In the genomic region with DNA sequence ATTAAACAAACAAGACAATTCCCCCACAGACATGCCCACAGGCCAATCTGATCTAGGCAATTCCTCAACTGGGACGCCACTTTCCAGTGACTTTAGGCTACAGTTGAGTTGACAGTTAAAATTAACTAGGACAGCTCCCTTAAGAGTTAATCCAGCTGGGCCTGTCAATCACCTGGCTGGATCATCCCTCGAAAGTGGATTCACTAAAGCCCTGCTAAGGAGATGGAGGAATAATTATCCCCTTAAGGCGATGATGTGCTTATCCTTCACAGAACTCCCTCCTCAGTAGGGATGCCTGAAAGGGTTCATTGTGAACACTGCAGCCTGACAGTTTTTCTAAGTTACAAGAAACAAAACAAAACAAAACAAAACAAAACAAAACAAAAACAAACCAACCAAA, we compare ENCODE assay signal across 29 mouse cellular contexts. TPM values are rescaled to one million over a fixed set of nuclear protein-coding genes. Genes with fewer than 3 reads are reported as not detected.
"Had no signal": no experiment of that assay in that cellular context is flagged by ENCODE, and none has a peak within 500 bp of the region (broad histone marks: within the 10 kb centered on the region; RNA-seq: fewer than 3 reads in every experiment).

No protein-coding gene starts in this region.

- DNase-seq: forebrain, postnatal 0 days; gastrocnemius, postnatal 14 days; gastrocnemius, postnatal 36 days; heart, adult 11 months; heart, adult 2 months; heart, postnatal 14 days; heart, postnatal 36 days; kidney, adult 11 months; kidney, adult 2 months; kidney, adult 9 months; kidney, postnatal 14 days; kidney, postnatal 36 days; layer of hippocampus, postnatal 36 days; left cerebral cortex, postnatal 4 days had no signal

- H3K27me3 ChIP-seq: heart, embryonic 13.5 days; heart, embryonic 15.5 days; hindbrain, embryonic 13.5 days; hindbrain, embryonic 15.5 days; kidney, embryonic 15.5 days; limb, embryonic 13.5 days; limb, embryonic 15.5 days; liver, embryonic 12.5 days had no signal

- ATAC-seq: forebrain, postnatal 0 days; hindbrain, postnatal 0 days; intestine, embryonic 16.5 days; liver, embryonic 12.5 days had no signal

- H3K4me1 ChIP-seq: hindbrain, embryonic 15.5 days had no signal

- H3K27ac ChIP-seq: heart, adult 2 months; heart, embryonic 13.5 days; heart, embryonic 15.5 days; hindbrain, embryonic 13.5 days; hindbrain, embryonic 15.5 days; hindbrain, postnatal 0 days; kidney, embryonic 15.5 days; kidney, postnatal 0 days; limb, embryonic 13.5 days; limb, embryonic 15.5 days; liver, embryonic 12.5 days had no signal

- H3K4me3 ChIP-seq: heart, adult 2 months; heart, embryonic 13.5 days; heart, embryonic 15.5 days; hindbrain, embryonic 13.5 days; hindbrain, embryonic 15.5 days; kidney, embryonic 15.5 days; limb, embryonic 13.5 days; limb, embryonic 15.5 days; liver, embryonic 12.5 days had no signal

- H3K4me2 ChIP-seq: heart, embryonic 11.5 days; heart, embryonic 13.5 days; heart, embryonic 15.5 days; hindbrain, embryonic 13.5 days; hindbrain, embryonic 15.5 days; kidney, embryonic 15.5 days; limb, embryonic 13.5 days; limb, embryonic 15.5 days; liver, embryonic 12.5 days had no signal

- H3K9ac ChIP-seq: forebrain, postnatal 0 days; heart, embryonic 13.5 days; heart, embryonic 15.5 days; hindbrain, embryonic 13.5 days; hindbrain, embryonic 15.5 days; kidney, embryonic 15.5 days; limb, embryonic 13.5 days; limb, embryonic 15.5 days; liver, embryonic 12.5 days had no signal

- H3K36me3 ChIP-seq: heart, embryonic 13.5 days; heart, embryonic 15.5 days; hindbrain, embryonic 13.5 days; hindbrain, embryonic 15.5 days; kidney, embryonic 15.5 days; limb, embryonic 13.5 days; limb, embryonic 15.5 days; liver, embryonic 12.5 days had no signal

- H3K9me3 ChIP-seq: heart, embryonic 13.5 days; heart, embryonic 15.5 days; hindbrain, embryonic 13.5 days; hindbrain, embryonic 15.5 days; kidney, embryonic 15.5 days; limb, embryonic 13.5 days; limb, embryonic 15.5 days; liver, embryonic 12.5 days had no signal

RNA-seq across cellular contexts. Expression of gene Fxyd3, which starts 4.1 kb away (rescaled TPM):
- total RNA-seq: forebrain, postnatal 0 days; hematopoietic stem cell, adult 5-6 weeks; hindbrain, postnatal 0 days; layer of hippocampus, postnatal 36 days; left cerebral cortex, postnatal 10 days; left cerebral cortex, postnatal 25 days; left cerebral cortex, postnatal 4 days had no signal
- polyA plus RNA-seq: forebrain, postnatal 0 days had no signal

RNA-seq across cellular contexts. Expression of gene Lgi4, which starts 21.5 kb away (rescaled TPM):
- total RNA-seq: hematopoietic stem cell, adult 5-6 weeks had no signal

RNA-seq across cellular contexts. Expression of gene Hpn, which starts 34.5 kb away (rescaled TPM):
- total RNA-seq: hindbrain, postnatal 0 days had no signal
